Mouse (Mus musculus) ES-Bruce4 (cell line): ENCODE results near the gene C1qtnf3.

Experiments used
- CTCF ChIP-seq: IDR thresholded peaks from one replicate; pipeline ENCODE4 v1.8.1; 2011; ENCODE audit warnings: low read depth, low read length
- POLR2A ChIP-seq: IDR thresholded peaks from one replicate; pipeline ENCODE4 v1.8.1; 2011; ENCODE audit warnings: low read length; ENCODE audit not compliant: insufficient read depth

GRCm38 (mm10) chr15:10982064-10982435 is 29.9 kb downstream of the C1qtnf3 start:
- TF ChIP-seq CTCF (no peak), POLR2A (no peak)
